Mouse (Mus musculus) CH12.LX (cell line): ENCODE measurements around the gene Yars. TPM values are rescaled to one million over a fixed set of nuclear protein-coding genes. Genes with fewer than 3 reads are reported as not detected.

ENCODE experiments used
- DNase-seq: peaks from one replicate; pipeline ENCODE4 v3.0.0-alpha.2; 2013; ENCODE audit errors: extremely low read depth
- H3K27ac ChIP-seq: 2 replicates; pipeline ENCODE4 v1.5.1; 2012; ENCODE audit warnings: low read depth, mild to moderate bottlenecking, control low read depth, moderate library complexity; ENCODE audit not compliant: insufficient read depth
- H3K27me3 ChIP-seq: replicated peaks from 2 replicates; pipeline ENCODE3; 2012; ENCODE audit warnings: inconsistent platforms
- H3K36me3 ChIP-seq, 2 experiments: replicated peaks in 1 of 2; 2 replicates each; pipeline versions ENCODE3 to v1.6.1; 2012; ENCODE audit warnings: inconsistent platforms in 1 of 2, low read length in 1 of 2, mild to moderate bottlenecking in 1 of 2, mixed read lengths in 1 of 2, moderate library complexity in 1 of 2; ENCODE audit not compliant: control insufficient read depth in 1 of 2, insufficient read depth in 1 of 2
- H3K4me1 ChIP-seq, 2 experiments: 2 replicates each; pipeline ENCODE4 v1.6.1; 2012; ENCODE audit warnings: inconsistent platforms in 1 of 2, moderate library complexity in 1 of 2; ENCODE audit not compliant: insufficient read depth in 2 of 2, control insufficient read depth in 1 of 2
- H3K4me2 ChIP-seq: 2 replicates; pipeline ENCODE4 v1.6.1; 2012; ENCODE audit warnings: low read depth, mild to moderate bottlenecking, control low read depth; ENCODE audit not compliant: poor library complexity, insufficient read depth, severe bottlenecking
- H3K4me3 ChIP-seq, 3 experiments: fragments of 150-350 bp in 1 of 3; sonication (generic) in 1 of 3; replicated peaks in 1 of 3; 2 replicates each; pipeline versions ENCODE3 to v1.5.1; 2011 to 2012; ENCODE audit warnings: low read depth in 2 of 3, low read length in 2 of 3, mild to moderate bottlenecking in 2 of 3, moderate library complexity in 2 of 3, control low read depth in 1 of 3, improper control_type of control experiment in 1 of 3, inconsistent platforms in 1 of 3, mixed read lengths in 1 of 3; ENCODE audit not compliant: poor library complexity in 1 of 3
- H3K79me2 ChIP-seq: replicated peaks from 2 replicates; pipeline ENCODE4 v1.6.1; 2012; ENCODE audit warnings: mild to moderate bottlenecking, moderate library complexity; ENCODE audit not compliant: control insufficient read depth, poor library complexity, insufficient read depth, severe bottlenecking; ENCODE audit errors: extremely low read depth
- H3K9ac ChIP-seq: 2 replicates; pipeline ENCODE4 v1.6.1; 2012; ENCODE audit warnings: low read depth, mild to moderate bottlenecking, control low read depth, moderate library complexity; ENCODE audit not compliant: insufficient read depth
- H3K9me3 ChIP-seq: replicated peaks from 2 replicates; pipeline ENCODE3; 2012; ENCODE audit warnings: low read length, inconsistent platforms, mixed read lengths
- BHLHE40 ChIP-seq: IDR thresholded peaks from 2 replicates; pipeline ENCODE4 v1.6.1; 2011; ENCODE audit warnings: mild to moderate bottlenecking, low read depth, low read length, improper control_type of control experiment
- CHD1 ChIP-seq: IDR thresholded peaks from 2 replicates; pipeline ENCODE4 v1.6.1; 2012; ENCODE audit warnings: low read depth, low read length, improper control_type of control experiment, inconsistent platforms
- CTCF ChIP-seq, 2 experiments: IDR thresholded peaks in 1 of 2; conservative IDR thresholded peaks in 1 of 2; 2 replicates each; pipeline ENCODE4 v1.5.1; 2011 to 2012; ENCODE audit warnings: low read depth in 2 of 2, low read length in 2 of 2, improper control_type of control experiment in 1 of 2, inconsistent platforms in 1 of 2, mild to moderate bottlenecking in 1 of 2, moderate library complexity in 1 of 2
- E2F4 ChIP-seq: IDR thresholded peaks from 2 replicates; pipeline ENCODE4 v1.6.1; 2011; ENCODE audit warnings: low read depth, low read length, improper control_type of control experiment; ENCODE audit not compliant: insufficient replicate concordance
- ELF1 ChIP-seq: IDR thresholded peaks from 2 replicates; pipeline ENCODE4 v1.6.1; 2014; ENCODE audit warnings: low read depth, mild to moderate bottlenecking, inconsistent platforms, low read length, improper control_type of control experiment
- ETS1 ChIP-seq: conservative IDR thresholded peaks from 2 replicates; pipeline ENCODE4 v1.6.1; 2012; ENCODE audit warnings: low read depth, mild to moderate bottlenecking, inconsistent platforms, low read length, improper control_type of control experiment, moderate library complexity
- GABPA ChIP-seq: IDR thresholded peaks from 2 replicates; pipeline ENCODE4 v1.6.1; 2012; ENCODE audit warnings: low read depth, low read length, improper control_type of control experiment, inconsistent platforms; ENCODE audit not compliant: insufficient replicate concordance
- JUN ChIP-seq: IDR thresholded peaks from 2 replicates; pipeline ENCODE4 v1.6.1; 2011; ENCODE audit warnings: low read depth, mild to moderate bottlenecking, low read length, improper control_type of control experiment, moderate library complexity; ENCODE audit not compliant: insufficient read depth
- JUND ChIP-seq: conservative IDR thresholded peaks from 2 replicates; pipeline ENCODE4 v1.6.1; 2011; ENCODE audit warnings: low read depth, low read length, improper control_type of control experiment
- MAFK ChIP-seq: IDR thresholded peaks from 2 replicates; pipeline ENCODE4 v1.6.1; 2011; ENCODE audit warnings: low read length, improper control_type of control experiment; ENCODE audit not compliant: insufficient replicate concordance
- MAX ChIP-seq: IDR thresholded peaks from 2 replicates; pipeline ENCODE4 v1.6.1; 2011; ENCODE audit warnings: low read length, improper control_type of control experiment
- MAZ ChIP-seq: IDR thresholded peaks from 2 replicates; pipeline ENCODE4 v1.6.1; 2012; ENCODE audit warnings: low read depth, mild to moderate bottlenecking, inconsistent platforms, low read length, improper control_type of control experiment, moderate library complexity
- MXI1 ChIP-seq: IDR thresholded peaks from 2 replicates; pipeline ENCODE4 v1.6.1; 2011; ENCODE audit warnings: mild to moderate bottlenecking, low read depth, low read length, improper control_type of control experiment
- PAX5 ChIP-seq: IDR thresholded peaks from 2 replicates; pipeline ENCODE4 v1.6.1; 2012; ENCODE audit warnings: low read length, inconsistent platforms, mixed read lengths
- POLR2A ChIP-seq: IDR thresholded peaks from 2 replicates; pipeline ENCODE4 v1.6.1; 2011; ENCODE audit warnings: low read depth, mild to moderate bottlenecking, improper control_type of control experiment, low read length
- POLR2AphosphoS2 ChIP-seq: IDR thresholded peaks from 2 replicates; pipeline ENCODE4 v1.6.1; 2011; ENCODE audit warnings: low read depth, low read length, improper control_type of control experiment
- SIN3A ChIP-seq: IDR thresholded peaks from 2 replicates; pipeline ENCODE4 v1.6.1; 2012; ENCODE audit warnings: low read length, improper control_type of control experiment, inconsistent platforms
- SMC3 ChIP-seq: IDR thresholded peaks from 2 replicates; pipeline ENCODE4 v1.6.1; 2011; ENCODE audit warnings: low read depth, low read length, improper control_type of control experiment
- UBTF ChIP-seq: IDR thresholded peaks from 2 replicates; pipeline ENCODE4 v1.6.1; 2012; ENCODE audit warnings: low read depth, mild to moderate bottlenecking, inconsistent platforms, low read length, improper control_type of control experiment, moderate library complexity
- ZNF384 ChIP-seq: IDR thresholded peaks from 2 replicates; pipeline ENCODE4 v1.6.1; 2012; ENCODE audit warnings: low read depth, low read length, improper control_type of control experiment, inconsistent platforms
- dilution Hi-C: fragments of 300-500 bp; cut with MboI; formaldehyde crosslinking; loops from 2 replicates; pipeline ENCODE4 v1.14.3; 2020; ENCODE audit warnings: low sequenced_read_pairs; ENCODE audit not compliant: extremely low pct_unique_long_range_greater_than_20kb, extremely low pct_ligation_motif_present
- in situ Hi-C: fragments of 300-500 bp; cut with MboI; formaldehyde crosslinking; loops from 3 replicates; pipeline ENCODE4 v1.14.3; 2019; ENCODE audit warnings: low sequenced_read_pairs, low pct_ligation_motif_present, low pct_unique_long_range_greater_than_20kb, mixed read lengths
- polyA plus RNA-seq: library from polyadenylated mRNA; unstranded; fragments of >175 nt; gene quantifications from 2 replicates; pipeline ENCODE4 v1.2.1, GENCODE M21; 2012; ENCODE audit warnings: low read depth; ENCODE audit not compliant: insufficient read length
- total RNA-seq, 2 experiments: library from RNA; depleted of rRNA; stranded (reverse); fragments of 300-350 nt in 1 of 2; fragments of >200 nt in 1 of 2; gene quantifications; 2 replicates each; pipeline ENCODE4 v1.2.3; 2012 to 2014

The Yars gene
- total and polyA plus RNA-seq, 3 experiments = 96.3 to 207 (median 180) TPM

- TF ChIP-seq E2F4 (no peak), POLR2AphosphoS2 (no peak), CTCF (conservative IDR thresholded peaks at IDR 0.05 in 1 of 2, IDR thresholded peaks at IDR 0.05 in 1 of 2; ENCODE audit: low read depth in 2 of 2, low read length in 2 of 2) (no peak), POLR2A (no peak)
- H3K4me1 ChIP-seq = peaks cover 9 to 28% of the 10 kb centered on the region in 2 experiments
- no peaks in the 10 kb centered on the region for H3K79me2 ChIP-seq
- H3K9me3 ChIP-seq = no peaks in the 10 kb centered on the region
- H3K9ac ChIP-seq = no peak overlapping the region
- no peak overlapping the region for H3K4me2 ChIP-seq
- no peak for DNase-seq
- H3K4me3 ChIP-seq = no peak overlapping the region
- dilution Hi-C loops (no loop called here), in situ Hi-C loops (no loop called here)
- H3K27me3 ChIP-seq = peaks cover 13% of the 10 kb centered on the region
- H3K36me3 ChIP-seq = no peaks in the 10 kb centered on the region
- H3K27ac ChIP-seq = no peak overlapping the region
Observed at GRCm38 (mm10) chr4:129237843-129238441, 48.4 kb downstream of the Yars start.

- peak overlapping the region; percentile 63 for H3K4me2 ChIP-seq
- H3K36me3 ChIP-seq = no peaks in the 10 kb centered on the region
- H3K79me2 ChIP-seq = no peaks in the 10 kb centered on the region
- no peaks in the 10 kb centered on the region for H3K9me3 ChIP-seq
- no peak overlapping the region for H3K27ac ChIP-seq
- DNase-seq = no peak
- in situ Hi-C loops (no loop called here), dilution Hi-C loops (no loop called here)
- TF ChIP-seq JUND (no peak), PAX5 (no peak), MAZ (no peak), CHD1 (no peak), ZNF384 (no peak), SMC3 (no peak), ETS1 (no peak), E2F4 (no peak), SIN3A (no peak), GABPA (no peak), JUN (no peak), POLR2A (no peak), UBTF (no peak), MXI1 (no peak), ELF1 (no peak), MAX (no peak), POLR2AphosphoS2 (no peak), BHLHE40 (no peak), MAFK (no peak)
- H3K4me1 ChIP-seq = peaks cover 9 to 28% of the 10 kb centered on the region in 2 experiments
- peak overlapping the region; percentile 4; the same call in 1 of the 2 replicates for H3K9ac ChIP-seq
- peaks cover 13% of the 10 kb centered on the region for H3K27me3 ChIP-seq
- peak overlapping the region in 2 of 3 experiments; percentile 48 to 51 for H3K4me3 ChIP-seq
Observed at GRCm38 (mm10) chr4:129238579-129239016, 49.0 kb downstream of the Yars start.
